Mouse (Mus musculus): ENCODE data around the gene Emx1.

DNA sequence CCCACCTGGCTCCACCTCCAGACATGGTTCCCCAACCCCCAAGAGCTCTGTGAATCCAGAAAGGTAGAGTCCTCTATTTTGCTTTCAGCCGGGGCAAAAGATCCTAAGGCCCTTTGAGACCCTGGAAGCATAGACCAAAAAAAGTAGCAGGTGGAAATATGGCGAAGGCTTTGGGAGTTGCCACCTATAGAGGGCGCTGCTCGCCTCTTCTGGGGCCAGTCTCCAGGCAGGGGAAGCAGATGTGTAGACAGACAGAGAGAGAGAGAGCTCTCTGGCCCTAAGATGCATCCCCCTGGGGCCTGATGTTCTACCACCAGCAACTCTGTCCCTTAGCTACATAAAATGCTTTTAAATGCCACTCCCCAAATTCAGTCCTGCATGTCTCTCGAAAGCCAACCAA is 49.8 kb downstream of the Emx1 start:
- TF ChIP-seq EP300 (IDR thresholded peaks at IDR 0.05) (no peak), CTCF (IDR thresholded peaks at IDR 0.05) (peak; percentile 55)

All from lung, postnatal 0 days (tissue).